Mouse (Mus musculus): ENCODE measurements around the gene Plekha6. TPM values are rescaled to one million over a fixed set of nuclear protein-coding genes. Genes with fewer than 3 reads are reported as not detected.

Plekha6 gene
- polyA plus RNA-seq, 1 experiment from 2014 or later = 15.0 TPM

- ATAC-seq = no peak
- Histone ChIP-seq H3K36me3 (ENCODE audit: control insufficient read depth, insufficient read depth, low read length) (no peaks in the 10 kb centered on the region), H3K4me2 (ENCODE audit: low read length) (no peak overlapping the region), H3K27ac (ENCODE audit: low read depth, low read length) (no peak overlapping the region), H3K4me1 (ENCODE audit: control insufficient read depth, insufficient read depth, low read depth, low read length) (peaks cover 21% of the 10 kb centered on the region), H3K4me3 (ENCODE audit: low read length) (no peak overlapping the region), H3K9me3 (ENCODE audit: control insufficient read depth, low read length) (no peaks in the 10 kb centered on the region), H3K9ac (ENCODE audit: low read depth, low read length) (no peak overlapping the region), H3K27me3 (replicated peaks; ENCODE audit: control insufficient read depth, insufficient read depth, low read length) (no peaks in the 10 kb centered on the region)
- WGBS = 55% methylated on average over 11 of the region's 11 CpGs
Measured at GRCm38 (mm10) chr1:133204341-133204849, 40.4 kb downstream of the Plekha6 start.

- no peaks in the 10 kb centered on the region for H3K36me3 ChIP-seq (ENCODE audit: control insufficient read depth, insufficient read depth, low read length)
- H3K4me3 ChIP-seq (ENCODE audit: low read length) = no peak overlapping the region
- no peaks in the 10 kb centered on the region for H3K27me3 ChIP-seq (replicated peaks; ENCODE audit: control insufficient read depth, insufficient read depth, low read length)
- ATAC-seq = no peak
- H3K27ac ChIP-seq (ENCODE audit: low read depth, low read length) = no peak overlapping the region
- H3K4me2 ChIP-seq (ENCODE audit: low read length) = no peak overlapping the region
- no peak overlapping the region for H3K9ac ChIP-seq (ENCODE audit: low read depth, low read length)
- WGBS = 82% methylated on average over 10 of the region's 10 CpGs
- H3K4me1 ChIP-seq (ENCODE audit: control insufficient read depth, insufficient read depth, low read depth, low read length) = peaks cover 21% of the 10 kb centered on the region
- no peaks in the 10 kb centered on the region for H3K9me3 ChIP-seq (ENCODE audit: control insufficient read depth, low read length)
Measured at GRCm38 (mm10) chr1:133204985-133205384, 41.0 kb downstream of the Plekha6 start.

GRCm38 (mm10) chr1:133208086-133208815 is 44.2 kb downstream of the Plekha6 start:
- no peaks in the 10 kb centered on the region for H3K27me3 ChIP-seq (replicated peaks; ENCODE audit: control insufficient read depth, insufficient read depth, low read length)
- H3K27ac ChIP-seq (ENCODE audit: low read depth, low read length) = no peak overlapping the region
- peaks cover 33% of the 10 kb centered on the region for H3K4me1 ChIP-seq (ENCODE audit: control insufficient read depth, insufficient read depth, low read depth, low read length)
- H3K4me2 ChIP-seq (ENCODE audit: low read length) = no peak overlapping the region
- no peaks in the 10 kb centered on the region for H3K9me3 ChIP-seq (ENCODE audit: control insufficient read depth, low read length)
- H3K9ac ChIP-seq (ENCODE audit: low read depth, low read length) = no peak overlapping the region
- WGBS = 53% methylated on average over 11 of the region's 11 CpGs
- no peak for ATAC-seq
- no peak overlapping the region for H3K4me3 ChIP-seq (ENCODE audit: low read length)
- no peaks in the 10 kb centered on the region for H3K36me3 ChIP-seq (ENCODE audit: control insufficient read depth, insufficient read depth, low read length)

GRCm38 (mm10) chr1:133209036-133209435 is 45.0 kb downstream of the Plekha6 start:
- Histone ChIP-seq H3K27me3 (replicated peaks; ENCODE audit: control insufficient read depth, insufficient read depth, low read length) (no peaks in the 10 kb centered on the region), H3K4me1 (ENCODE audit: control insufficient read depth, insufficient read depth, low read depth, low read length) (peaks cover 29% of the 10 kb centered on the region), H3K36me3 (ENCODE audit: control insufficient read depth, insufficient read depth, low read length) (no peaks in the 10 kb centered on the region), H3K4me3 (ENCODE audit: low read length) (no peak overlapping the region), H3K4me2 (ENCODE audit: low read length) (no peak overlapping the region), H3K9ac (ENCODE audit: low read depth, low read length) (no peak overlapping the region), H3K27ac (ENCODE audit: low read depth, low read length) (no peak overlapping the region), H3K9me3 (ENCODE audit: control insufficient read depth, low read length) (no peaks in the 10 kb centered on the region)
- WGBS = 62% methylated on average over 11 of the region's 11 CpGs
- ATAC-seq = no peak

GRCm38 (mm10) chr1:133209482-133209881 is 45.5 kb downstream of the Plekha6 start:
- H3K36me3 ChIP-seq (ENCODE audit: control insufficient read depth, insufficient read depth, low read length) = no peaks in the 10 kb centered on the region
- 20% methylated on average over 7 of the region's 7 CpGs for WGBS
- peaks cover 29% of the 10 kb centered on the region for H3K4me1 ChIP-seq (ENCODE audit: control insufficient read depth, insufficient read depth, low read depth, low read length)
- H3K9me3 ChIP-seq (ENCODE audit: control insufficient read depth, low read length) = no peaks in the 10 kb centered on the region
- no peaks in the 10 kb centered on the region for H3K27me3 ChIP-seq (replicated peaks; ENCODE audit: control insufficient read depth, insufficient read depth, low read length)
- no peak overlapping the region for H3K9ac ChIP-seq (ENCODE audit: low read depth, low read length)
- no peak overlapping the region for H3K4me3 ChIP-seq (ENCODE audit: low read length)
- H3K27ac ChIP-seq (ENCODE audit: low read depth, low read length) = peak overlapping the region; percentile 71
- ATAC-seq = no peak
- H3K4me2 ChIP-seq (ENCODE audit: low read length) = no peak overlapping the region

- 18% methylated on average over 17 of the region's 17 CpGs for WGBS
- Histone ChIP-seq H3K27me3 (replicated peaks; ENCODE audit: control insufficient read depth, insufficient read depth, low read length) (no peaks in the 10 kb centered on the region), H3K36me3 (ENCODE audit: control insufficient read depth, insufficient read depth, low read length) (no peaks in the 10 kb centered on the region), H3K9ac (ENCODE audit: low read depth, low read length) (peak overlapping the region; percentile 35; the same call in 1 of the 2 replicates), H3K27ac (ENCODE audit: low read depth, low read length) (peak overlapping the region; percentile 71), H3K4me3 (ENCODE audit: low read length) (no peak overlapping the region), H3K4me2 (ENCODE audit: low read length) (peak overlapping the region; percentile 22; the same call in 1 of the 2 replicates), H3K4me1 (ENCODE audit: control insufficient read depth, insufficient read depth, low read depth, low read length) (peaks cover 29% of the 10 kb centered on the region), H3K9me3 (ENCODE audit: control insufficient read depth, low read length) (no peaks in the 10 kb centered on the region)
- ATAC-seq = peak; percentile 32; the same call in 1 of the 2 replicates
Measured at GRCm38 (mm10) chr1:133209901-133210516, 46.0 kb downstream of the Plekha6 start.

- H3K4me1 ChIP-seq (ENCODE audit: control insufficient read depth, insufficient read depth, low read depth, low read length) = peaks cover 36% of the 10 kb centered on the region
- H3K4me2 ChIP-seq (ENCODE audit: low read length) = no peak overlapping the region
- H3K4me3 ChIP-seq (ENCODE audit: low read length) = no peak overlapping the region
- 0 out of 2 replicates have a peak, but pooled peaks have one; percentile 15 for ATAC-seq
- no peaks in the 10 kb centered on the region for H3K27me3 ChIP-seq (replicated peaks; ENCODE audit: control insufficient read depth, insufficient read depth, low read length)
- H3K9ac ChIP-seq (ENCODE audit: low read depth, low read length) = no peak overlapping the region
- WGBS = 58% methylated on average over 7 of the region's 7 CpGs
- H3K9me3 ChIP-seq (ENCODE audit: control insufficient read depth, low read length) = no peaks in the 10 kb centered on the region
- H3K27ac ChIP-seq (ENCODE audit: low read depth, low read length) = 0 out of 2 replicates have a peak overlapping the region, but pooled peaks have one; percentile 29
- H3K36me3 ChIP-seq (ENCODE audit: control insufficient read depth, insufficient read depth, low read length) = no peaks in the 10 kb centered on the region
Measured at GRCm38 (mm10) chr1:133210766-133211165, 46.8 kb downstream of the Plekha6 start.

GRCm38 (mm10) chr1:133212273-133212672 is 48.3 kb downstream of the Plekha6 start:
- Histone ChIP-seq H3K9me3 (ENCODE audit: control insufficient read depth, low read length) (no peaks in the 10 kb centered on the region), H3K4me3 (ENCODE audit: low read length) (no peak overlapping the region), H3K36me3 (ENCODE audit: control insufficient read depth, insufficient read depth, low read length) (no peaks in the 10 kb centered on the region), H3K27me3 (replicated peaks; ENCODE audit: control insufficient read depth, insufficient read depth, low read length) (no peaks in the 10 kb centered on the region), H3K4me2 (ENCODE audit: low read length) (no peak overlapping the region), H3K4me1 (ENCODE audit: control insufficient read depth, insufficient read depth, low read depth, low read length) (peaks cover 43% of the 10 kb centered on the region), H3K27ac (ENCODE audit: low read depth, low read length) (no peak overlapping the region), H3K9ac (ENCODE audit: low read depth, low read length) (no peak overlapping the region)
- no peak for ATAC-seq
- 63% methylated on average over 4 of the region's 4 CpGs for WGBS

GRCm38 (mm10) chr1:133213098-133213497 is 49.1 kb downstream of the Plekha6 start:
- H3K36me3 ChIP-seq (ENCODE audit: control insufficient read depth, insufficient read depth, low read length) = no peaks in the 10 kb centered on the region
- no peak overlapping the region for H3K4me2 ChIP-seq (ENCODE audit: low read length)
- H3K9ac ChIP-seq (ENCODE audit: low read depth, low read length) = no peak overlapping the region
- ATAC-seq = no peak
- no peak overlapping the region for H3K4me3 ChIP-seq (ENCODE audit: low read length)
- no peaks in the 10 kb centered on the region for H3K27me3 ChIP-seq (replicated peaks; ENCODE audit: control insufficient read depth, insufficient read depth, low read length)
- H3K9me3 ChIP-seq (ENCODE audit: control insufficient read depth, low read length) = no peaks in the 10 kb centered on the region
- peaks cover 38% of the 10 kb centered on the region for H3K4me1 ChIP-seq (ENCODE audit: control insufficient read depth, insufficient read depth, low read depth, low read length)
- H3K27ac ChIP-seq (ENCODE audit: low read depth, low read length) = no peak overlapping the region
- 77% methylated on average over 7 of the region's 7 CpGs for WGBS

All from hindbrain, embryonic 16.5 days (tissue).